Mouse (Mus musculus) layer of hippocampus, postnatal 36 days (tissue): ENCODE data around the gene Cngb1. TPM values are rescaled to one million over a fixed set of nuclear protein-coding genes. Genes with fewer than 3 reads are reported as not detected.

Experiments
- DNase-seq, 2 experiments: peaks; one replicate each; pipeline ENCODE4 v3.0.0; 2022
- total RNA-seq, 2 experiments: library from RNA; stranded (reverse); gene quantifications; 2 replicates each; pipeline ENCODE4 v1.2.3; 2021

Cngb1 gene
- under 1 TPM; 0.66 to 0.95 TPM for total RNA-seq

GRCm38 (mm10) chr8:95306431-95306830 is at the start of gene Cngb1:
Cngb1 (minus strand) TSS chr8:95306585.
- DNase-seq, result no peak

- DNase-seq, result no peak
Measured at GRCm38 (mm10) chr8:95354606-95355005, 48.2 kb upstream of the Cngb1 start.

- DNase-seq, result peak; percentile 16 to 32
Measured at GRCm38 (mm10) chr8:95352871-95353866, 46.8 kb upstream of the Cngb1 start.

- peak; percentile 68 to 71 for DNase-seq
Measured at GRCm38 (mm10) chr8:95352151-95352870, 45.9 kb upstream of the Cngb1 start, which contains the start of gene Mmp15. Mmp15 (plus strand) TSS chr8:95352268.

GRCm38 (mm10) chr8:95351461-95351860 is 45.1 kb upstream of the Cngb1 start:
- DNase-seq, result no peak

GRCm38 (mm10) chr8:95348811-95349630 is 42.6 kb upstream of the Cngb1 start:
- peak; percentile 67 to 70 for DNase-seq

DNA sequence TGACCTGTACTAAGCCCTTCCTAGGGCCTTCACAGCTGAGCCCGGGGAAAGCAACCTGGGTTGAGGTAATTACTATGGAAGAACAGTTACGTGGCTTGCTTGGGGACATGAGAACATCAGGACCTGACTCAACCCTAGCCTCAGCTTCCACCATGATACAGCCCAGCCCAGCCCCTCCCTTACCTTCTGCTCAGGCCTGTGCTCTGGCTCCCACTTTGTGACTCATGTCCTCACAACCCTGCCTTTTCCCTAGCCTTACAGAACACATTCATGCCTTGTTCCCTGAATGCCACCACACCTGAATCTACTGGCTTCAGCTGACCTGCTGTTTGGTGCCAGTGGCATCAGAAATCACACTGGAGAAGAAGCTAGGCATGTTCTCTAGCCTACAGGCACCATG is 42.0 kb upstream of the Cngb1 start:
- no peak for DNase-seq

DNA sequence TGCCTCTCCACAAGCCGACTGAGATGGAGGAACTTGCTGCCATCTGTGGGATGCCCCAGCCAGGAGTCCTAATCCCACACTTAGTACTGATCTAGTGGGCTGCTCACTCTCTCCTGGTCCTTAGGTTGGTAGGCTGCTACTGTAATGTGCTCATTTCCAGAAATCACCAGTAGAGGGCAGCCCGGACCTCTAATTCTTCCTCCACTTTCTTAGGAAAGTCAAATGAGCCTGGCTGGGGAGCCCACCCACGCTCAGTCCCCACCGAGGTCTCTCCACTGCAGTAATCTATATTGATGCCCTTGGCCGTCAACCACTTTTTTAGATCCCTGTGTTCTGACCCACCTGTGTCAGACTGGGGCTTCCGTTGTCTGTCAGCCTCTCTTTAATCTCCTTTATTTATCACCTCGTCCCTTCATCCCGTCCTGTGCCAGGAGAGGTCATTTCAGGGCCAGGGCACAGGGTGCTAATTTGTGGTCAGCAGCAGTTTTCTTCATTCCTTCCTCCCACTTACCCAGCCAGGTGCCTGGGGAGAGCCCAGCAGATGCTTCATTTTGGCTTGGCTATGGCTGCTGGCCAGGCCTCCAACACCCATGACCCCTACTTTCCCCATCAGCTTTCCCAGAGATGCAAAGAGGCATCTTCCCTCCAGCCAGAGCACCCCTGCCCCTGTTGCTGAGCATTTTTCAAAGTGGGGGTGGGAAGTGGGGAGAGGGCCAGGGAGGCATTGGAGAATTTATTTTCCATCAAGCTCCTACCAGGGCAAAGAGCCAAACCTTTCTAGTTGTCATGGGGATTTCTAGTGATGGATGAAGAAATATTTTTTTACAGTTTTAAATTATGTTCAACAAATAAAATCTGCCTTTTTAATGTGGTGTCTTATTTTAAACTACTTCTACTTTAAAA is 40.5 kb upstream of the Cngb1 start:
- DNase-seq, result peak; percentile 64 to 77

DNA sequence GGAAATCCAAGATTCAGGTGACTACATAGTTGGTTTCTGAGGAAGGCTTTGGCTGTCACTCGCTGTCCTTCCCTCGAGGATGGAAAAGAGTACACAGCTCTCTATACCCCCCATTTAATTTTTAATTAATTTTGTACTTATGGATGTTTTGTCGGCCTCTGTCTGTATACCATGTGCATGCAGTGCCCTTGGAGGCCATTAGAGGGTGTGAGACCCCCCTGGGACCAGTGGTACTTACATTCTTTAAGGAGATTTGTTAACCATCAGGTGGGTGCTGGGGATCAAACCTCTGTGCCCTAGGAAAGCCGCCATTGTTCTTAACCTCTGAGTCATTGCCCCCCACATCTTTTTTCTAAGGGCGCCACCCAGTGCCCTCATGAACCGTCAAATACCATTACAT is 38.3 kb upstream of the Cngb1 start:
- DNase-seq, result no peak

DNA sequence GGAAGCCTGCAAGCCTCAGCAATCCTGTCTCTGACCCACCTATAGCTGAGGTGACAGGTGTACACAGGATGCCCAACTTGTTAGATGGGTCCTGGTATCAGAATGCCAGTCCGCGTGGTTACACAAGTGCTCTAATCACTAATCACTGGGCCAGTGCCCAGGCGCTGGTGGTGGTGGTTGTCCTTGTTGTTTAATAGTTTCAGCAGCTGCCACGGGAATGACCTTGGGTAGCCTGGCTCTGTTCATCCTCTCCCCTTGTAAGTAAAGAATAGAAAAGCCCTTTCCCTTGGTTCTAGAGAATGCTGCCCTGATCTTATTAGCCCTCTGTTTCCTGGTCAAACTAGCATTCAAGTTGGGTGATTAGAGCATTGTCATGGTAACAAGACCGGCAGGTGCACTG is 35.3 kb upstream of the Cngb1 start:
- no peak for DNase-seq

DNA sequence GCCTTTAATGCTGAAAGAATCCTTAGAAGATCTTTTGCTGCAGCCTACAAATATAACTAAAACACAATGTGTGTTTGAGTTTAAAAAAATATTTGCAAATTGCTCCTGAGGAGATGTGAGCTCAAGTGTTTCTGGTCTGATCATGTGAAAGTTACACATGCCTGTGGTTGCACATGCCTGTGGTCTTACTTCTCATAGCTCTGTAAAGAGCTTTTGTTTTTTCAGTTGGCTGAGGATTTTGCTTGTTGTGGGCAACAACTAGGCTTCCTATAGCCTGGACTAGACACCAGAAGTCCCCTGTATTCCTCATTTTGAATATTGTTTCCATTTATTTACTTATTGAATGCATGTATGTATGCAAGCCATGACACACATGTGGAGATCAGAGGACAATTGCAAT is 30.0 kb upstream of the Cngb1 start:
- DNase-seq, result no peak

DNA sequence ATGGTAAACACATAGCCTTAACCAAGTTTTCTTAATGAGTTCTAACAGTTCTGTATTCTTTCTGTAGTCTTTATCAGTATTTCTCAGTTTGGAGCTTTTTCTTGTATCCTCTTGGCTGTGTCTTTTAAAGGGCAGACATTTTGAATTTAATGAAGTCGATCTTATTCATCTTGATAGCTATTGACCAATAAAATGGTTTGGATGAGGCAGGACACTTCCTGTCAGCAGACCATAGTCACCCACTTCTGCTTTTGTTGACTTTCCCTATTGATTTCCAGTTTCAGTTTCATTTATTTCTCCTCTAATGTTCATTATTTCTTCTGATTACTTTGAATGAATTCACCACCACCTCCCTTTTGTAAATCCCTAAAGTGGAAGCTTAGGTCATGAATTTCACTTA is 29.3 kb upstream of the Cngb1 start:
- no peak for DNase-seq

- no peak for DNase-seq
Measured at GRCm38 (mm10) chr8:95332437-95333199, 26.2 kb upstream of the Cngb1 start.

DNA sequence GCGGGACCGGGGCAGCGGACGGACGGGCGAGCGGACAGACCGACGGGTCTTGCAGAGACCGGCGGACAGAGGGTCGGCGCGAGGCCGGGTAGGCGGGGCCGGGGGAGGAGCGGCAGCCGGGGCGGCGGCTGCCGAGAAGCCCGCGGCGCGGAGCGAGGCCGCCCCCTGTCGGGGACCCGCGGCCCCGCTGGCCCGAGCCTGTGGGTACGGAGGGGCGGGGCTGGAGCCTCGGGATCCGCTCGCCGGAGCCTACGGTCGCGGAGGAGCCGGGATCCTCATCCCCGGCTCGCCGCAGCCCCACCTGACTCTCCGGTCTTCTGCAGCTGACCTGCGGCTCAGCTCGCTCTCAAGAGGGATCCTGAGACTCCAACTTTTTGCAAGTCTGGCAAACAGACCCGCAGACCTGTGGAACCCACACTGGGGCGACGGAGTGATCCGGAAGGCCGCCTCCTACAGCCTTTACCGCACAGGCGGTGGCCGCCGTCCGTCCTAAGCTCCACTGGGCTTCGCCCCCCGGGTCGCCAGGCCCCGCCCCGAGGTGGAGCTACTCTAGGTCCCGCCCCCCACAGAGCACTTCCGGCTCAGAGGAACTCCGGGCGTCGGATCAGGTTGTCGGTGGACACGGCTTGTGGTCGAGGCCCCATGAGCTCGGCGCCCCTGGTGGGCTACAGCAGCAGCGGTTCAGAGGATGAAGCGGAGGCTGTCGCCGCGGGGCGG is 25.5 kb upstream of the Cngb1 start, which contains the start of the genes Zfp319 and Usb1:
Gene Zfp319, minus strand, starts transcription at position 231 of the 717 bp plus-strand sequence.
Gene Usb1, plus strand, starts transcription at position 565 of the 717 bp plus-strand sequence.
- DNase-seq, result peak; percentile 89 to 92

DNA sequence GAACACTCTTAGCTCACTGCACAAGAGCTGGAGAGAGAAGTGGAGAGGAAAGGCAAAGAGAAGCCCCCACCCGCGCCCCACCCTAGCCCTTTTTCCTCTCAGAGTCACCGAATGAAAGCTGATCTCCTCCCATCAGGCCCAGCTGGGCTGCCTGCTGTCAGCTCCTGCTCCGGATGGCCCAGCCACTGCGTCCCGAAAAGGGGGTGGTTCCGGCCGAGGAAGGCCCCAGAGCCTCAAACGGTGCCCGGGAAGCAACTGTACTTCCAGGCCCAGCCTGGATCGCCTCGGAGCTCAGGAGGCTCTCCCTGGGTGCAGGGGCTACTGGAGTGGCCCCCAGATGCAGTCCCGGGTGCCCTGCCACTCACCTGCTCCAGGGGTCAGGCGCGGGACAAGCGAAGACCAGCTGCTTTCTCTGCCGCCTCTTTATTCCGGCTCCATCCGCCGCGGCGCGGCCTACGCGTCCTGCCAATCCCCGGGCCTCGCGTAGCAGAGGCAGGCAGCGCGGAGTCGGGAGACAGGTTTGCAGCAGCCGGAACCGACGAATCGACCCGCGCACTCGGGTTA is 24.9 kb upstream of the Cngb1 start:
- DNase-seq, result no peak

DNA sequence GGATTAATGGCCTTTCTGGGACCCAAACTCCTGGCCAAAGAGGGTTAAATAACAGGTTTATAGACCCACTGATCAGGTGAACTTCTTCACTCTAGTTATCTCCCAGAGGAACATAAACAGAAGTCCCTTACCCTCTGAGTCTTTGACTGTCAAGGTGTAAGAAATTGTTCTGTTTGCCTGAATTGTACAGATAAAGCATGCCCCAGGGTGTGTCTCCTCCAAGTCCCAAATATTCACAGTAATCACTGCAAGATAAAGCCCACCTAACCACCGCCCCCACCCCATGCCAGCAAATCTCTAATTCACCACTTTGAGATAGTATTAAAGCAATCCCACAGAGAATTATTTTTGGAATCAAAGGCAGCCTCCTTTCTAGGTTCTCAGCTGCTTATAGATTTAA is 24.0 kb upstream of the Cngb1 start:
- DNase-seq, result no peak

DNA sequence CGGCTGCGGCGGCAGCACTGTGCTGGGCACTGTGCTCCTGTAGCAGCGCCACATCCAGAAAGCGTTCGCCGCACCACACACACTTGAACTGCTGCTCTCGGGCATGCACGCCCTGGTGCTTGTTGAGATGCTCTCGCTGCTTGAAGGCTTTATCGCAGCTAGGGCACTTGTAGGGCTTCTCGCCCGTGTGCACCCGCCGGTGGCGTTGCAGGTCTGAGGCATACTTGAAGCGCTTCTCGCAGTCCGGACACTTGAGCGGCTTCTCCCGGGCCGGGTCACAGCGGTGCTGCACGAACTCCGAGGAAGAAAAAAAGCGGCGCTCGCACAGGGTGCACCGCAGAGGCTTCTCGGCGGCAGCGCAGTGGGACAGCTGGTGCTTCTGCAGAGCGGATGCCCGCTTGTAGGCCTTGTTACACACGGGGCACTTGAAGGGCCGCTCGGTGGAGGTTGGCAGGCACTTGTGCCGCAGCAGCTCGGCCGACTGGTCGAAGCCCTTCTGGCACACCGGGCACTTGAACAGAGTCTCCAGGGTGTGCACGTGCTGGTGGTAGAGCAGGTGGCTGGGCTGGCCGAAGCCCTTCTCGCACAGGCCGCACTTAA is 21.6 kb upstream of the Cngb1 start:
- no peak for DNase-seq

- no peak for DNase-seq
Measured at GRCm38 (mm10) chr8:95326822-95327221, 20.4 kb upstream of the Cngb1 start.

DNA sequence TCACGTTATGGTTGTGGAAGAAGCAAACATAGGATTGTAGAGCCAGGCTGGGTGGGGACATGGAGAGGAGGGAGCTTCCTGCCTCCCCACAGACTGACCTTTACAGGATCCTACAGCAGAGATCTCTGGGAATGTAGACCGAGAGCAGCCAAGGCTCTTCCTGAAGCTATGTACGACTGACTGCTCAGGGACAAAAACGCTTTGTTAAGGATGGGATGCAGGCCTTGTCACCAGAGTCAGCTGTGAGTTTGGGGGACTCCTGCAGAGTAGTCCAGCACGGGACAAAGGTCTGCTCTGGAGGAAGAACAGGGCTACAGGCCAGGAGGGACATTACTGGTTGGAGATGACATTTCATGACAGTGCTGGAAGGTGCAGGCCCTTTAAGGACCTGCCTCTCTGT is 18.3 kb upstream of the Cngb1 start:
- no peak for DNase-seq
